Mouse (Mus musculus): Measurements from ENCODE around the gene Pard3. TPM values are rescaled to one million over a fixed set of nuclear protein-coding genes. Genes with fewer than 3 reads are reported as not detected.

The Pard3 gene
- polyA plus RNA-seq, 1 experiment from 2014 or later: 14.6 TPM

DNA sequence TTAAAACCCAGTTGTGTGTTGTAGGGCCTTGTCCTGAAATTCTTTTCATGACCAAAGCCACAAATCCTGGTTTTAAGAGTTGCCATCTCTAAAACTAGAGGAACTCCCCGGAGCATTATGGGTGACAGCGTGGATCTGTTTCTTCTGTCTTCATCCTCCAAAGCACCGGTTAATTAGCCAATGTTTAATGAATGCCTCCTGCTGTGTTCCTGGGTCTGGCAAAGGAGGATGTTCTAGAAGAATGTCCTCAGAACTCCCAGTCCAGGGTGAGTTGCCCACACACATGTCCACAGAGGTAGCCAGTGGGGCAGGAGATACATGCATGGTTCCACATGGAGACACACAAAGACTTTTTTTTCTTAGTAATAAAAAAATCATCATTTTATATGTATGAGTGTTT is 28.2 kb downstream of the Pard3 start:
- Histone ChIP-seq H3K27ac (ENCODE audit: low read length) (no peak overlapping the region), H3K4me1 (ENCODE audit: control insufficient read depth, insufficient read depth, low read length) (peaks cover 14% of the 10 kb centered on the region), H3K4me3 (ENCODE audit: low read depth, low read length) (no peak overlapping the region), H3K36me3 (ENCODE audit: control insufficient read depth, insufficient read depth, low read length) (no peaks in the 10 kb centered on the region), H3K27me3 (ENCODE audit: control insufficient read depth, insufficient read depth, low read depth, low read length) (no peaks in the 10 kb centered on the region), H3K9ac (ENCODE audit: low read depth, low read length) (no peak overlapping the region), H3K4me2 (ENCODE audit: low read length) (no peak overlapping the region), H3K9me3 (replicated peaks; ENCODE audit: control insufficient read depth, low read length, poor library complexity, severe bottlenecking) (no peaks in the 10 kb centered on the region)
- ATAC-seq: no peak
- WGBS: 78% methylated on average over 3 of the region's 3 CpGs

DNA sequence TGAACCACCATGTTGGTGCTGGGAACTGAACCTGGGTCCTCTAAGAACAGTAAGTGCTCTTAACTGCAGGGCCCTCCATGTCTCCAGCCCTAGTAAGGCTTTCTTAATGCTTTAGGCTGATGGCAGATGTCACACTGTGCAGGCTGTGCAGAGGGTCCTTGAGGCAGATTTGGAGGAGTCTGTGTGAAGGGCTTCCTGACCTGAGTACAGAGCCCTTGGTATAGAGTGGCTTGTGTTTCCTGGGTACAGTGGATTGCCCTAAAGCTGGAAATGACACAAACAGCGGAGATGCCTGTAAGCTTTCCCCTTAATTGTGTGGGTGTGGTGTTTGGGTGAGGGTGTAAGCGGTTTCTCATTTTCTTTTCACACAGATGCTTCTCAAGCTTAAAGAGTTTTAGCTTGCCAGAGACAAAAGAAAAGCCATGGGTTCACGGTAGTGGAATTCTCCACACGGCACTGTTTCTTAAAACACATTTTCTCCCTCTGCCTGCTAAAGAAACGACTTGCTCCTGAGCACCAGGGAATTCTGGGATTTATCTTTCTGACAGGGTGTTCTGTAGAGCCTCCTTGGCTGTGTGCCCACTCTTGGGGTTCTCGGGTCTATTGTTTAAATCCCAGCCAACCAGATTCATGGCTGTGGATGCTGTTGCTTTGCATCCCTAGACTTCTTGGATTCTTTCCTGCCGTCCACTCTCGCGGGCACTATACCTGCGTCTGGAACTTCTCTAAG is 28.9 kb downstream of the Pard3 start:
- peak overlapping the region; percentile 21; the same call in 1 of the 2 replicates for H3K9ac ChIP-seq (ENCODE audit: low read depth, low read length)
- H3K4me2 ChIP-seq (ENCODE audit: low read length): peak overlapping the region; percentile 46
- ATAC-seq: peak; percentile 76; the same call in 1 of the 2 replicates
- H3K4me3 ChIP-seq (ENCODE audit: low read depth, low read length): peak overlapping the region; percentile 13; the same call in 1 of the 2 replicates
- H3K9me3 ChIP-seq (replicated peaks; ENCODE audit: control insufficient read depth, low read length, poor library complexity, severe bottlenecking): no peaks in the 10 kb centered on the region
- peak overlapping the region; percentile 74 for H3K27ac ChIP-seq (ENCODE audit: low read length)
- 7% methylated on average over 10 of the region's 10 CpGs for WGBS
- no peaks in the 10 kb centered on the region for H3K36me3 ChIP-seq (ENCODE audit: control insufficient read depth, insufficient read depth, low read length)
- H3K4me1 ChIP-seq (ENCODE audit: control insufficient read depth, insufficient read depth, low read length): peaks cover 14% of the 10 kb centered on the region
- H3K27me3 ChIP-seq (ENCODE audit: control insufficient read depth, insufficient read depth, low read depth, low read length): no peaks in the 10 kb centered on the region

DNA sequence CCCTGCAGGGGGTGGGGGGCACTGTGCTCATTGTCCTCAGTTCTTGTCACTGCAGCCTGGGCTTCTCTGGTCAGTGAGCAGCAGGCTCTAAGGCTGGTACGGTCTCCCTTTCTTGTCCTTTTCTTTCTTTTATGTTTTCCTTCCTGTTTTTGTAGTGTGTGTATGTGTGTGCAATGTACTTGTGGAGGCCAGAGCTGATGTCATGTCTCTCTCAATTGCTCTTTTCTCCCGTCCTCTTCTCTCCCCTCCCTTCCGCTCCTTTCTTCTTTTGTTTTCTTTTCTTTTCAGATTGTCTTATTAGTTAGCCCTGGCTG is 29.4 kb downstream of the Pard3 start:
- Histone ChIP-seq H3K36me3 (ENCODE audit: control insufficient read depth, insufficient read depth, low read length) (no peaks in the 10 kb centered on the region), H3K9ac (ENCODE audit: low read depth, low read length) (peak overlapping the region; percentile 21; the same call in 1 of the 2 replicates), H3K27me3 (ENCODE audit: control insufficient read depth, insufficient read depth, low read depth, low read length) (no peaks in the 10 kb centered on the region), H3K9me3 (replicated peaks; ENCODE audit: control insufficient read depth, low read length, poor library complexity, severe bottlenecking) (no peaks in the 10 kb centered on the region), H3K4me3 (ENCODE audit: low read depth, low read length) (peak overlapping the region; percentile 13; the same call in 1 of the 2 replicates), H3K27ac (ENCODE audit: low read length) (peak overlapping the region; percentile 74), H3K4me2 (ENCODE audit: low read length) (peak overlapping the region; percentile 46), H3K4me1 (ENCODE audit: control insufficient read depth, insufficient read depth, low read length) (peaks cover 10% of the 10 kb centered on the region)
- peak; percentile 37; the same call in 1 of the 2 replicates for ATAC-seq
- WGBS: 31% methylated on average over 3 of the region's 3 CpGs

DNA sequence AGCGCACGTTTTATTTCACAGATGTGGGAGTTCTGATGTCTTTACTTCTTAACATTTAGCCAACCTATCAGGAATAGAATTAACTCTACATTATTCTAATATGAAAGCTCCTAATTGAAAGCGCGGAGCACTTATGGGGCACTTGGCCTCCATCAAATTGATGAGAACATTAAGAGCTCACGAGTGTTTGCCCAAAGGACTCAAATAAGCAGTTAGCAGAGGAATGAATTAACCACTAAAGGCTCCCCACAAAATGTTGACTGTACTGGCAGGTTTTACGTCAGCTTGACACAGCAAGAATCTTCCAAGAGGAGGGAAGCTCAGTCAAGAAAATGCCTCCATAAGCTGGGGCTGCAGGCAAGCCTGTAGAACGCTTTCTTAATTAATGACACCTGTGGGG is 32.1 kb downstream of the Pard3 start:
- Histone ChIP-seq H3K27me3 (ENCODE audit: control insufficient read depth, insufficient read depth, low read depth, low read length) (no peaks in the 10 kb centered on the region), H3K27ac (ENCODE audit: low read length) (no peak overlapping the region), H3K9ac (ENCODE audit: low read depth, low read length) (no peak overlapping the region), H3K9me3 (replicated peaks; ENCODE audit: control insufficient read depth, low read length, poor library complexity, severe bottlenecking) (no peaks in the 10 kb centered on the region), H3K36me3 (ENCODE audit: control insufficient read depth, insufficient read depth, low read length) (no peaks in the 10 kb centered on the region), H3K4me2 (ENCODE audit: low read length) (no peak overlapping the region), H3K4me3 (ENCODE audit: low read depth, low read length) (no peak overlapping the region), H3K4me1 (ENCODE audit: control insufficient read depth, insufficient read depth, low read length) (peaks cover 4% of the 10 kb centered on the region)
- ATAC-seq: no peak
- 81% methylated on average over 7 of the region's 7 CpGs for WGBS

DNA sequence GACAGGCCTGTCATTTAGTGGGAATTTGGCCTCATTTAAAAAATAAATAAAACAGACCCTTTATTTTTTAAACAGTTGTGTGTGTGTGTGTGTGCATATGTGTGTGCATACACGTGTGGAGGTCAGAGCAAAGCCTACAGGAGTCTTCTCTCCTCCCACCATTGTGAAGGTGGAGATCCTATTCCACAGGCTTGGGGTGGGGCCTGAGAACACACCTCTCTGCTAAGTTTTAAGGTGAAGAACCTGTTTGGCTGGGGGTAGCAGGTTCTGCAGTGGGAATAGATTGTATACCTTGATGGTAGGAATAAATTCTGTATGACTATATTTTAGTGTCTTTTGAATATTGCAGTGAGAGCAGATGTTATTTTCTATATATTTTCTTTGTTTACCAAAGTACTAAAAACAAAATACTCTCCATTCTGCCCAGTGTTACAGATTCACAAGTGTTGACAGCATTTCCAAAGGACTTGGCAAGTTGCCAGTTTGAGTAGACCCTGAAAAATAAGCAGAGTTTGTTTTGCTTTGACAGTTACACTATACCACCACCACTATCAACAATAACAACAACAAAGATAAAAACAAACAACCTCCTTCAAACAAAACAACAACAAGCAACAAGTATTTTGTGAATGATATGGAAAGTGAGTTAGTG is 35.9 kb downstream of the Pard3 start:
- no peak overlapping the region for H3K27ac ChIP-seq (ENCODE audit: low read length)
- H3K36me3 ChIP-seq (ENCODE audit: control insufficient read depth, insufficient read depth, low read length): no peaks in the 10 kb centered on the region
- no peak overlapping the region for H3K4me2 ChIP-seq (ENCODE audit: low read length)
- no peaks in the 10 kb centered on the region for H3K4me1 ChIP-seq (ENCODE audit: control insufficient read depth, insufficient read depth, low read length)
- H3K9ac ChIP-seq (ENCODE audit: low read depth, low read length): no peak overlapping the region
- WGBS: 68% methylated on average over 1 of the region's 1 CpGs
- no peak for ATAC-seq
- H3K4me3 ChIP-seq (ENCODE audit: low read depth, low read length): no peak overlapping the region
- no peaks in the 10 kb centered on the region for H3K9me3 ChIP-seq (replicated peaks; ENCODE audit: control insufficient read depth, low read length, poor library complexity, severe bottlenecking)
- H3K27me3 ChIP-seq (ENCODE audit: control insufficient read depth, insufficient read depth, low read depth, low read length): no peaks in the 10 kb centered on the region

DNA sequence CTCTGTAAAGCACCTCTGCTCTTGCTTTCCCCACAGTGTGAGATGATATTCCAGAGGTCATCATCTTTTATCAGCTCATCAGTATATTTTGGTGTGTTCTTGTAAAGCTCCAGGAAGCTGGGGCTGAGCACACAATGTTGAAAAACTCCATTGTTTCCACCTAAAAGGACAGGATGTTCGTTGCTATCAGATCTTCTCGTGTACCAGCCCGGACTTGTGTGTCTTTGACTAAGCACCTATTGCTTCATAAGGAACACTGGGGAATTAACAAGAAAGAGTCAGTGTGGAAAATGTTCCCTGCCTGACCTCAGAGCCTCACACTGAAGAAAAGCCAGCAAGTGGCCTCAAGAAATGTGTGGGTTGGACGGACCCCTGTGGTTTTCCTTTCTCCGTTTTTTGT is 39.6 kb downstream of the Pard3 start:
- Histone ChIP-seq H3K36me3 (ENCODE audit: control insufficient read depth, insufficient read depth, low read length) (no peaks in the 10 kb centered on the region), H3K9ac (ENCODE audit: low read depth, low read length) (no peak overlapping the region), H3K4me3 (ENCODE audit: low read depth, low read length) (no peak overlapping the region), H3K4me2 (ENCODE audit: low read length) (no peak overlapping the region), H3K4me1 (ENCODE audit: control insufficient read depth, insufficient read depth, low read length) (0 out of 2 replicates have a peak, but pooled peaks cover 2% of the 10 kb centered on the region), H3K9me3 (replicated peaks; ENCODE audit: control insufficient read depth, low read length, poor library complexity, severe bottlenecking) (no peaks in the 10 kb centered on the region), H3K27me3 (ENCODE audit: control insufficient read depth, insufficient read depth, low read depth, low read length) (no peaks in the 10 kb centered on the region), H3K27ac (ENCODE audit: low read length) (no peak overlapping the region)
- WGBS: 55% methylated on average over 5 of the region's 5 CpGs
- no peak for ATAC-seq

DNA sequence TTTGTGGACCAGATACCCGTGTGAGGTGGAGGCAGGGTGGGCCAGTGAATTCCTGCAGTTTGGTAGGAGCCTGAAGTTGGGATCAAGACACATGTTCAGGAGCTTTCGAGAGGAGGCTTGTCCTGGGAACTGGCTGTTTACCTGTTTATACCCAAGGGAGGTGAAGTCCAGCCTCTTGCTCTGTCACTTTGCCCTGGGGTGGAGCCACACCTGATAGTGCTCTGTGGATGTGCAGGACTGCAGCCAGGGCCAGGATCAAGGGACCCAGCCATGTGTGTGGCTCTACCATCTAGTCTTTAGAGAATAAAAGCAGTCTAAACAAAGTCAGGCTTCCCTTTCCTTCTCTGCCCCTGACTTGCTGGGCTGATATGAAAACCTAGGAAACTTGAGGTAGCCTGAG is 40.9 kb downstream of the Pard3 start:
- H3K27me3 ChIP-seq (ENCODE audit: control insufficient read depth, insufficient read depth, low read depth, low read length): no peaks in the 10 kb centered on the region
- 88% methylated on average over 2 of the region's 2 CpGs for WGBS
- ATAC-seq: no peak
- no peak overlapping the region for H3K4me2 ChIP-seq (ENCODE audit: low read length)
- no peaks in the 10 kb centered on the region for H3K9me3 ChIP-seq (replicated peaks; ENCODE audit: control insufficient read depth, low read length, poor library complexity, severe bottlenecking)
- H3K36me3 ChIP-seq (ENCODE audit: control insufficient read depth, insufficient read depth, low read length): no peaks in the 10 kb centered on the region
- 0 out of 2 replicates have a peak, but pooled peaks cover 2% of the 10 kb centered on the region for H3K4me1 ChIP-seq (ENCODE audit: control insufficient read depth, insufficient read depth, low read length)
- no peak overlapping the region for H3K27ac ChIP-seq (ENCODE audit: low read length)
- H3K4me3 ChIP-seq (ENCODE audit: low read depth, low read length): no peak overlapping the region
- H3K9ac ChIP-seq (ENCODE audit: low read depth, low read length): no peak overlapping the region

DNA sequence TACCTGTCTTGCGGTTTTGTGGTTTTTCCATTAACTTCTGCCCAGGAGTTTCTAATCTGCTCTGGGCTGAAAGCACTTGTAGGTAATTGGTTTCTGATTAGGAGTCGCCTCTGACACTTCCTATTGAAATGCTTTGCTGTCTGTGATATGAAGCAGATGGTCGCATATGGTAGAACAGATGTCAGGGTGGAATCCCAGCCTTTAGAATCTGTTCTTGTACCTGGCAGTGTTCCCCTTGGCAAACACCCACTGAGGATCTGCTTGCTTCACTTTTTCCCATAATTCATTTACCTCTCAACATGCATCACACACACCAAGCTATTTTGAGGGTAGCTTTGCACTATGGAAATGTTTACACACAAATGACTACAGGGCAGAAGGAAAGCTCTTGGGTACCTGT is 44.2 kb downstream of the Pard3 start:
- Histone ChIP-seq H3K4me2 (ENCODE audit: low read length) (no peak overlapping the region), H3K27me3 (ENCODE audit: control insufficient read depth, insufficient read depth, low read depth, low read length) (no peaks in the 10 kb centered on the region), H3K27ac (ENCODE audit: low read length) (no peak overlapping the region), H3K9ac (ENCODE audit: low read depth, low read length) (no peak overlapping the region), H3K4me1 (ENCODE audit: control insufficient read depth, insufficient read depth, low read length) (0 out of 2 replicates have a peak, but pooled peaks cover 5% of the 10 kb centered on the region), H3K36me3 (ENCODE audit: control insufficient read depth, insufficient read depth, low read length) (no peaks in the 10 kb centered on the region), H3K4me3 (ENCODE audit: low read depth, low read length) (no peak overlapping the region), H3K9me3 (replicated peaks; ENCODE audit: control insufficient read depth, low read length, poor library complexity, severe bottlenecking) (no peaks in the 10 kb centered on the region)
- ATAC-seq: no peak; the same call in 1 of the 2 replicates
- 33% methylated on average over 3 of the region's 3 CpGs for WGBS

DNA sequence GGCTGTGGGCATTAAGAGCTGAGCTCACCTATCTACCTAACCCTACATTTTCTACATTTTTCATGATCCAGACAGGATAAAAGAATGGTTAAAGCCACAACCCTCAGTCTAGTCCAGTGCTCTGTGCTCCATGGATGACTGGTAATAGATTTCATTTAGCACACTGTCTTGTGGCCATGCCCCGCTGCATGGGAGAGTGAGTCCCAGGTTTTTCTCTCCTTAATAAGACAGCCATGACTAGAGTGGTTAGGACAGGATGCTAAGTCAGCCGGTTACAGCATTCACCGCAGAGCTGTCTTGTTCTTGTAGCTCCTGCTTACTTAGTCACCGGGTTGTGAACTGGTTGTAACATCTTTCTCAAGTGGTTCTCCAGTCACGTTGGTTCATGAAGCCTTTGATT is 49.5 kb downstream of the Pard3 start:
- Histone ChIP-seq H3K4me1 (ENCODE audit: control insufficient read depth, insufficient read depth, low read length) (peaks cover 5% of the 10 kb centered on the region; the same call in 1 of the 2 replicates), H3K9ac (ENCODE audit: low read depth, low read length) (no peak overlapping the region), H3K27me3 (ENCODE audit: control insufficient read depth, insufficient read depth, low read depth, low read length) (no peaks in the 10 kb centered on the region), H3K4me2 (ENCODE audit: low read length) (no peak overlapping the region), H3K36me3 (ENCODE audit: control insufficient read depth, insufficient read depth, low read length) (no peaks in the 10 kb centered on the region), H3K9me3 (replicated peaks; ENCODE audit: control insufficient read depth, low read length, poor library complexity, severe bottlenecking) (0 out of 2 replicates have a peak, but pooled peaks cover 2% of the 10 kb centered on the region), H3K4me3 (ENCODE audit: low read depth, low read length) (no peak overlapping the region), H3K27ac (ENCODE audit: low read length) (no peak overlapping the region)
- 88% methylated on average over 5 of the region's 5 CpGs for WGBS
- ATAC-seq: no peak
